Mouse (Mus musculus) erythroblast, embryonic 14.5 days (primary cell): Measurements from ENCODE around the gene Dtx3.

ENCODE experiments used
- GATA1 ChIP-seq: IDR thresholded peaks from 2 replicates; pipeline ENCODE4 v1.6.1; 2012; ENCODE audit warnings: low read length, inconsistent platforms, mixed read lengths
- TAL1 ChIP-seq: IDR thresholded peaks from 3 replicates; pipeline ENCODE4 v1.6.1; 2012; ENCODE audit warnings: low read length, inconsistent platforms, mixed read lengths

- TF ChIP-seq GATA1 (no peak), TAL1 (no peak)
Measured at GRCm38 (mm10) chr10:127154241-127154640, 41.3 kb downstream of the Dtx3 start.
